Mouse (Mus musculus) common myeloid progenitor, adult 5-6 weeks (primary cell): ENCODE data around the gene Ugdh. TPM values are rescaled to one million over a fixed set of nuclear protein-coding genes. Genes with fewer than 3 reads are reported as not detected.

Experiments
- ATAC-seq: replicated peaks from 2 replicates; pipeline ENCODE4 v1.8.0; 2016; ENCODE audit warnings: low read depth, mild to moderate bottlenecking, moderate TSS enrichment, inconsistent platforms; ENCODE audit not compliant: poor library complexity, severe bottlenecking
- total RNA-seq: library from RNA; stranded (forward); fragments of 200-1000, 187-1606 nt; gene quantifications from 2 replicates; pipeline ENCODE4 v1.2.3, GENCODE M21; 2017

The Ugdh gene
- total RNA-seq, 1 experiment from 2014 or later: 41.7 TPM

DNA sequence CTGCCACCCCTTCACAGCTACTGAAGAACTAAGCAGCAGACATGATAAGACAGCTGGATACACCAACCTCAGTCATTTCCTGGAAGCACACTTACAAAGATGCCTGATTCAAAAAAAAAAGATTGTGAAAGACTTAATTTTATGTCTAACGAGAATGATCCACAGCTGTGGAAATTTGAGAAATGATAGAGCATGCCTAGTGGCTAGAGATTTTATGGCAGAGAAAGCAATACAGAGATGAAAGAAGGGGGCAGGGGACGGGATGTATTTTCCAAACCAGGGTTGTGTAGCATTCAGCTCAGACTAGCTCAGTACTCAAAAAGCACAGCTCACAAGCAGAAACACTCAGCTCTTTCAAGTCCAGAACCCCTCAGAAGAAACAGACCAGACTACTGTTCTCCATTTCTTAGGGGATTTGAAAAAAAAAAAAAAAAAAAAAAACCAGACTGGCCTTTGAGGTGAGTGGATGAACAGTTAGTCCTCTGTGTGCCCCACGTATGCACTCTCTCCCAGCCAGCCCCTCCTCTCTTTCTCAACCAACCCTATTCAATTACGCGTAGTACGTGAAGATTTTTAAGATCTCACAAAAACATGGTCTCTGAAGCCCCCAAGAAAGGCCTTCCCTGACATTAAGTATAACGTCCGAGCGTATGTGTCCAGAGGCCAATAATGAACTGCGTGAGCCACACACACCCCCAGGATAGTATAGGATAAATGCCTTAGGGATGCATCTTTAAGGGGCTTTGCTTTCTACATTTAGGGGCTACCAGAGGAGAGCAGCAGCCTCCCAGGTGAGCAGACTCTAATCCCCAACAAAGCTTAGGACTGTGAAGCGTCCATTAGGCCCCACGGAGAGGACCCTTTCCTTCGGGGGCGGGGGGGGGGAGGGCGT, 1.0 kb downstream of the Ugdh start:
- ATAC-seq: peak; percentile 20; the same call in 1 of the 2 replicates

DNA sequence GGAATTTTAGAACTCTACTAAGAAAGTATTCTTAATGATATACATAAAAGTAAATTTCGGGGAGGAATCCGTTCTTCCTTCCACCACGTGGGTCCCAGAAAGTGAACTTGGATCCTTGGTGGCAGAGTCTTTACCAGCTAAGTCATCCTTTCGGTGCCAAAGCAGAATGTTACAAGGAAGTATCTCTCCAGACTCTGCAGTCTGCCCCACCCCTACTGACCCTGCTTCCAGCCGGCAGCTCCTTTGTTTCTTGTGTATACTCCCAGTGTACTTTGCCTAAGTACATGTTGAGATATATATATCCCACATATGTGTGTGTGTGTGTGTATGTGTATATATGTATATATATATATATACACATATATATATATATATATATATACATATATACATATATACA, 6.3 kb downstream of the Ugdh start:
- no peak for ATAC-seq

DNA sequence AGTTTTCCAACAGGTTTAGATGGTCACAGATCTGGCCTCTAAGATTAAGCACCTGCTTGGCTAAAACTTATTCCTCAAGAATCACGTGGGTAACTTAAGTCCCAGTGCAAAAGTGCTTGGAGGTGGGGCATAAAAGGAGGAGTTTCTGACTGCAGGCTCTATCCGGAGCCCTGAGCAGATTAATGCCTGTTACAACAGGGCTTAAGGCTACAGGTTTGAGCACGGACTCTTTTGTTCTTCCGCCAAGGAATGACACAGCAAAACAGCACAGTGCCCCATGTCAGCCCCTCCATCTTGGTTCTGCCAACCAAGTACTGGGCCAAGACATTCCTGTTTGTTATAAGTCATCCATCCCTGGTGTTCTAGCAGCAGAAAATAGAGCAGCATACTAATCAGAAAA, 7.4 kb downstream of the Ugdh start:
- 0 out of 2 replicates have a peak, but pooled peaks have one; percentile 25 for ATAC-seq

DNA sequence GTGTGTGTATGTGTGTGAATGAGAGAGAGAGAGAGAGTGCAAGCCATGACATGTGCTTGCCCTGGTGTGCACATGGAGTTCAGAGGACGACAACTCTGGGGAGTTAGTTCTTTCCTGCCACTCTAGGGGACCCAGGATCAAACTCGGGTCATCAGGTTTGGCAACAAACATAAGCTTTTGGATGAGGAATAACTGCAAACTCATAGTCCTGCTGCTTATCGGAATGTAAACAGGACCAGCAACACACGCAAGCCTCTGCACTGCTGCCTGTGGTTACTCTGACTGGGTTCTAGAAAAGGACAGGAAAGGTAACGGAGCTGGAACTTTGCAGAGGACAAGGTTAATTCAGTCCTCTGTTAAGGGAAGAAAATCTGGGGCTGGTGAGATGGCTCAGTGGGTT, 10.5 kb downstream of the Ugdh start:
- ATAC-seq: no peak

DNA sequence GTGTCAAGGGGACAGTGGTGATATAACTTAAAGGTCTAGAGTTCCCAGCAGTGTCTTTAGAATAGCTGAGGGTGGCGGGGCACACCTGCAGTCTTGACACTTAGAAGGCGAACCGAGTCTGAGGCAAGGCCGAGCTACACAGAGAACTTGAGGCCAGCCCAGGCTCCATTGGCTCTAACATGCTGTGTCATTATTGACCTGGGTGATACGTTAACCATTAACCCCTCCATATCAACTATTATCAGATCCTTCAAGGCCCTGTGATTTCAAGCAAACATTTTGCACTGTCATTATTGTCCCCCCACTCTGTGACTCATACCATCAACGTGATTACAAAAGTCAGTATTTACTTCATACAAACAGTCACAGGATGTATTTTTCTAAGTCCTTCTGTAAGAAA, 11.5 kb downstream of the Ugdh start:
- no peak for ATAC-seq

DNA sequence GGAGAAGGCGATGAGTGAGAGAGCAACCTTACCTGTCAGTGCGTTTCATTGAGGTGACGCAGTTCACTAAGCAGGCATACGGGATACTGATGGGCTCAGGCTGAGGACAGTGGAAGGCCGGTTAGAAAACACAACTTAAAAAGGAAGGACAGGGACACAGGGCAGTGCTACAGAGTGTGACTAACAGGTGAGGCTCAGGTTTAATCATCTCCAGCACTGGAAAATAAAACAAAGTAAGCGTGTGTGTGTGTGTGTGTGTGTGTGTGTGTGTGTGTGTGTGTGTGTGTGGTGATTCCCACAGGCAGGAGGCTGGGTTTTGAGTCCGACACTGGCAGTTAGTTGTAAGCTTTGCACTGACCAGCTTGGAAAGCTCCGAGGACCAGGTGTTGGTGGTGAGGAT, 12.9 kb downstream of the Ugdh start:
- no peak for ATAC-seq

DNA sequence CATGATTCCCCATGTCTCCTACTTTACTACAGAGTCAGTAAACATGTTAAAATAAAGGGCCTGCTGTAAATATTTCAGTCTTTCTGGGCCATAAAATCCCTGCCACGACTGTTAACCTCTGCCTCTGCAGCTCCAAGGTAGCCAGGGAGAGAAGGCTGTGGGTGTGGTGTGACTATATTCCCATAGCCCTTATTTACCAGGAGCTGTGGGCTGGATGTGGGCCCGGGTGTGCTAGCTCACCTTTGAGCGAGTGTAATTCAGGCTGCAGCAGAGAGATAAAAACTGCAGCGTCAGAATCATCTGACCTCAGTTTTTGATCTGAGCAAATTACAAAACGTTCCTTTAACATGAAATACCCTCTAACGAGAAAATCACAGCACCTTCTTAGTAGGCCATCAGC, 14.9 kb downstream of the Ugdh start:
- no peak for ATAC-seq

DNA sequence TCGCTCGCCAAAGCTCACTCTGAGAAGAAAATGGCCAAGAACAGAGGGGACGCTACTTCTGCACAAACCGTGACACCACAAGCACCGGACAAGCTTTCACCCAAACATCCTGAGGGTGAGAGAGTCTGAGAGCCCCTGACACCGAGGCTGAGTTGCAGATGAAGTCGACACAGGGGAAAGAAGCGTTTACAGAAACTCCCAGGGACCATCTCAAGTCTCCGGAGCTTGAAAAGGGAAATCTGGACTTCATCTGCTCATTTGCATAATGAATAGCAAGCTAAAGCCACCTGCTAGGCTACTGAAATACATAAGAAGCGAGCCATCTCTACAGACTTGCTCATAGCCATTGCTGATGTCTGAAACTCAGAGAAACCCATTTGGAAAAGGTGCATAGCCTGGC, 16.6 kb downstream of the Ugdh start:
- ATAC-seq: no peak

DNA sequence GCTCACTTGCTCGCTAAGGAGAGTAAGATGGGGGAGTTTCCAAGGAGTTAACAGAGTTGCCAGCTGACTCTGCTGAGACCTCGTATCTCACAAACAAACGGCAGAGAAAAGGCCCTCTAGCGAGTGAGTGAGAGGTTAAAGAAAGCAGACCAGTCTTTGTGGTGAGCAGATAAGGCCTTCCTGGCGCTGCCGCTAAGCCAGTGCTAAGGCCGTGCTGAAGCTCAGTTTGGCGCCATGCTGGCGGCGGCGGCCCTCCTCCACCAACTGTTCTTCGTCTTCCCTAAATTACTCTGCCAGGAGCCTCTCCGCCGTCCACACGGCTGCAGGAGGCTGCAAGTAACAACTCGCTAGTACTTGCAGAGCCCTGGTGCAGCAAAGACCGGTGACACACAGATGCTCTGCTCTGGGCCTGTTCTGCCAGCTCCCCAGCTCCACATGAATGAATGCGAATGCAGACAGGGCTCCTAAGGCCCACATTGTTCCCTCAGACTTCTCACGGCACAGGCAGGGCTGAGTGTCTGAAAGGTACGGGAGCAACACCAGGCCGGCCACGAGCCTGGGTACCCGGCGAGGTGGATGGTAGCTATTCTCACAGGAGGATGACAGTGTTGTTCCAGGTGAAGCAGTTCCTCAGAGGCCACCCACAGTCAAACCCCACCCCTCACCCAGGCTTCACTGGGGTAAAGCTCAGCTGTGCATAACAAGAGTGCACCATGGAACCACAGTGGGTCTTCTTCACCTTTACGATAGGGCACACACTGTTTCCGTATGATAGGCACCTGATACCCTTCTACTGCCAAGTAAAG, 19.9 kb downstream of the Ugdh start:
- ATAC-seq: peak; percentile 86

DNA sequence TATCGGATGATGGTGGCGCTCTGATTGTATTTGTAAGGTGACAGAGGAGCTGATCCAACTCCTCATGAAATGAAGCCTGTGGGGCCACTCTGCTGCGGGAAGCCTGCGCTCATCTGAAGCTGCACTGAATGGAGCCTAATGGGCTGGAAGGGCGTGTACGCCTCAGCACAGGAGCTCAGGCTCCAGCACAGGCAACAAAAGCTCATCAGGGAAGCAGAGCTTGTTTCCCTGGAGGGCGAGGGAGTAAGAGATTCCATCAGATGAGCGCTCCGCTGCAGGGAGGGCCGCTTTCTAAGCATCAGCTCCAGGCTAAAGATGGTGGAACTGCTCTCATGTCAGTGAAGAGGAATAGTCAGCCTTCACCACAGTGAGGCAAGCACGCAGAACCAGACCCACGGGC, 27.8 kb downstream of the Ugdh start:
- no peak for ATAC-seq

DNA sequence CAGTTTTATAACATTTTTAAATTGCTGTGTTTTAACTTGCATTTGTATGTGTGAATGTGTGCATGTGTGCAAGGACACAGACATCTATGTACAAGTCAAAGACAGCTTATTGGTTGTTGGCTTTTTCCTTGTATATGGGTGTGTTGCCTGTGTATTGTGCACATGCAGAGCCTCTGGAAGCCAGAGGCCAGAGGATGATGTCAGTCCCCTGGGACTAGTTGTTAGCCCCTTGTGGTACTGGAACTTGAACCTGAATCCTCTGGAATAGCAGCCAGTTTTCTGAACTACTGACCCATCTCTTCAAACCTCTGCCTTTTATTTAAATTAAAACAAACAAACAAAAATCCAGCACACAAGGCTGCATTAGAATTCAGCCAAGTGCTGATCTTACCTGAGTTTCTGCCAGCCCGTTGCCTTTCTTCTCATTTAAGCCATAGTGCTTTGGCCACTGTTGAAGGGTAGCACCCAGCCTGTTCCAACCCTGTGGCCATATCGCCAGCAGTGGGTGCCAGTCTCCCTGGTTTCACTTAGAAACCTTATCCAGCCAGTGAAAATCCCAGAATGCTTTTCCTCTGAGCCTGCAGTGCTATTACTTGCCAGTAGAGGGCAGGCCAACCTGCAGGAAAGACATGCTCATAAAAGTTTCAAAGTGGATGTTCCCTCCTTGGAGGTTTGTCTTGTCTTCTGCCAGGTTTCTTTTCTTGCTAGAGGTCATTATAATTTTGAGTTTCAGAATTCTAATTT, 34.3 kb downstream of the Ugdh start:
- peak; percentile 99 for ATAC-seq

DNA sequence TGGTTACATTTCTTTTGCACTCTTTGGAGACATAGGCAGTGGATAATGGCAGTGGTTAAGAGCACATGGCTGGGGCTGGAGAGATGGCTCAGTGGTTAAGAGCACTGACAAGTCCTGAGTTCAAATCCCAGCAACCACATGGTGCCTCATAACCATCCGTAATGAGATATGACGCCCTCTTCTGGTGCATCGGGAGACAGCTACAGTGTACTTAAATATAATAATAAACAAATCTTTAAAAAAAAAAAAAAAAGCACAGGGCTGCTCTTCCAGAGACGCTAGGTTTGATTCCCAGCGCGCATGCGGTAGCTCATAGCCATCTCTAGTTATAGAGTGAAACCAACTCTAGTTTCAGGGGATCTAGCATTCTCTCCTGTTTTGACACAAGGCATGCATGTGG, 41.3 kb downstream of the Ugdh start:
- no peak for ATAC-seq

DNA sequence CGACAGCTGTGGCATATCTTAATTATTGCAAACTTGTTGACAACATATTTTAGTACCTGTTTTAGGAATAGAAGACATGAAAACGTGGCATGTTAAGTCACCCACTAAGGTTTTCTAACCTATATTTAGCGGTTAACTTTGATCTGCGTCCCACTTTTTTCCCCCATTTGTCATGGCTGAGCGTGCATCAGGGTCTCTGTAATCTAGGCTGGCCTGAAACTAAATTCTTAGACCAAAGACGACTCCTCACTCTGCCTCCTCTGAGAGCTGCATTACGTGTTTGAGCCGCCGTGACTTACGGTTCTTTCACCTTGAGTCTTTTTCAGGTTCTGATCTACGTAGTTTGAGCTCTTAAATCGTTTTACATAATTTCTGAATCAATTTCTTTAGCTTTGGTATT, 44.0 kb downstream of the Ugdh start:
- ATAC-seq: peak; percentile 28; the same call in 1 of the 2 replicates

DNA sequence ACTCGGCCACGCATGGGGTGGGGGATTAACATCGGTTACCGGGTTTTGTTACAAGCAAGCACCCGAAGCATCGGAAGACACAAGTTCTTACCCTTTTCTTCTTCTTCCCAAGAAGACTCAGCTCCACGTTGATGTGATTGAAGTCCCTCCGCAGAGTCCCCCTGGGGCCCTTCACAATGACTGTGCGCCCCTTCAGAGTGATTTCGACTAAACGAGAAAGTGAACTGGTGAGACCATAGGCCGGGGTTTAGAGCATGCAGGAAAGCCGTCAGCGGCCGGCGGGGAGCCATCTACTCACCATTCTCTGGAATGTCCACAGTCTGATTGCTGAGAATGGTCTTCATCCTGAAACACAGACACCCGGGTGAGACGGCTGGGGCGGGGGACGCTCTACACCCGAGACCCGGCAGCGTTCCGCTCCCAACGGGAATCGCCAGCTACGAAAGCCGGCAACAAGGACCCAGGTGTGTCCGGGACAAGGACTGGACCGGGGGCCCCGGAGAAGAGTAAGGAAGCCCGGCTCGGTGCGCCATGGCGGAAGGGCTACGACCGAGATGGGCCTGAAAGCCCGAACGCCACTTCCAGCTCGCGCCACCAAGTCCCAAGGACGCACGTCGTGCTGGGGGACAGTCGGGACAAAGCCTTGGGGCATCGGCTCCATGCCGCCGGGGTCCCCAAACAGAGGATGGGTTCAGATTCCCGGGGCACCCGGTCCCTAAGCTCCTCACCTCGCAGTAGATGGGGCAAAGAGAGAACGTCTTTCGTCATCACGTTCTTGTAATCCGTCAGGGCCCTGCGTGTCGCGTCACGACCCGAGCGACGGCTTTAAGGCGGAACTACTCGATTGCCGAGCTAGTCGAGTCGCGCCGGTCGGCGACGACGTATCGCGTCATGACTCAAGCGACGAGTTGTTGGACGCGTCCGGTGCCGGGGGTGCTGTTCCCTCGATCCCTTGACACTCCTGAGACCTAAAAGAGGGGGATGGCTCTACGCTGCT, 44.8 kb downstream of the Ugdh start, which contains the start of the genes Rpl9 and Lias:
Rpl9 (minus strand) TSS at position 797 of the 997 bp plus-strand sequence.
Lias (plus strand) TSS at position 850 of the 997 bp plus-strand sequence.
- peak; percentile 91 for ATAC-seq

DNA sequence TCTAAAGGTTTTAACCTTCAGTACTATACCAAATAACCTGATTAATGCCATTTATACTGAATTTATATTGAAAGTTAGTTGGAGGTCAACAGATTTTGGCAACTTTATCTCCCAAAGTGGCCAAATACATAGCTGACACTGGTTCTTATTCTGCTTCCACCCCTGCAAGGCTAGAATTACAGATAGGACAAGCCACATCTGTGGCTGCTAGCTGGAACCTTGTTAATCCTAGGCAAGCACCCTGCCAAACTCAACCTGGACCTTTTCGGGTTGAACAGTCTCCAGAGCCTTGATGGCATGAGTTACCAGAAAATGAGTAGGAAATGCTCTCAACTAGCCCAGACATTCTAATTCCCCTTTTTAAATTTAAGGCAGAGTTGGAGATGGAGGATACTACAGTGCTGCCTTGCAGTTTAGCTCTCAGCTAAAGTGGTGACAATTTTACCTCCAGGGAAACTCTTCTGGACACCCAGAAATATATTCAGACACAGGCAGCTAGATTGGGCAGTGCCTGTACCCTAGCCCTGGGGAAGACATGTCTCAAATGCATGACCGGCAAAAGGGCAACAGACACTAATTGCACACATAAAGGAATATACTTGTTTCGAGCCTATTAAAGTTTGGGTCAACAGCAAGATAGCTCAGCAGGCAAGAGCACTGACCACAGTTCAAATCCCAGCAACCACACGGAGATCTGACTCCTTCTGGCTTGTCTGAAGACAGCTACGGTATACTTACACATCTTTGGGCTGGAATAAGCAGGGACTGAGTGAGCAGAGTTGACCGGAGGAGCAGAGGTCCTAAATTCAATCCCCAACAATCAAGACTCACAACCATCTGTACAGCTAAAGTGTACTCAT, 48.5 kb downstream of the Ugdh start:
- no peak for ATAC-seq

DNA sequence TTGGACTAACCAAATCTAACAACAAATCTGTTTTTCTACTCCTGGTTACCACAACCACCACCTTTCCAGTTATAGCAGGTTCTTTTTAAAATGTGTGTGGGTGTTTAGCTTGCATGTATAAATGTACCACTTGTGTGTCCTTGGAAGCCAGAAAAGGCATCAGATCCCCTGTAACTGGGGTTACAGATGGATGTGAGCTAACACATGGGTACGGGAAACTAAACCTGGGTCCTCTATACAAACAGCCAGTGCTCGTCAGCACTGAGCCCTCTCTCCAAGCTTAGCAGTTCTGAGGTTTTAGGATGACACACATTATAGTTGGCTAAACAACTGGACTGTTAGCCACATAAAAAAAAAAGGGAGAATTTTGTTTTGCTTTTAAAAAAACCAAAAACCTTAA, 50.0 kb downstream of the Ugdh start:
- no peak for ATAC-seq

DNA sequence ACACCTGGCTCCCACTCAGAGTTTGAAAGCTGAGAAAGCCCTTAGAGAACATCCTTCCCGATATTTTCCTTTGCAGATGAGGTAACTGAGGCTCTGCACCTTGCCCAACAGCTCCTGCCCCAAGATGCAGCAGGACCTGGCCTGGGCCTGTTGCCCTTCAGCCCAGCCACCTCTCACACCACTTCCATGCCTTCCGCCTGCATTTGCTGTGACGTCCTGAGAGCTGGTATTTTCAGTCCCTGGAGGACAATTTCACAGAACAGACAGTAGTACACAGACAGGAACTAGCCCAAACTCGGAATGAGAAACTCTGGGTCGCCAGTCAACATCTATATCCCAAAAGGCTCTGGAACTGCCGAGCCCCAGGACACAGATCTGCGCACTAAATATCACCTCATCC, 61.0 kb downstream of the Ugdh start:
- no peak for ATAC-seq

DNA sequence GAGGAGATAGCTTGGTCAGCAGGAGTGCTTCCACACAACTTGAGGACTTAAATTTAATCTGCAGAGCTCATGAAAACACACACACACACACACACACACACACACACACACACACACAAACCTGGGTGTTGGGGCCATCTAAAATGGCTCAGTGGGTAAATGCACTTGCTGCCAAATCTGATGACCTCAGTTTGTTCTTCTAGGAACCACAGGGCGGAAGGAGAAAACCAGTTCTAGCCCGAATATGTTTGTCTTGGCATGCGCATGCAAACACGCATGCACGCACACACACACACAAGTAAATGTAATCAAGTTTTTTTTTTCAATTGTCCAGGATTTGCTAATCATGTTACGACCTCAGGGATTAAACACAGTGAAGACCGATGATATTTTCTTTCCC, 64.2 kb downstream of the Ugdh start:
- no peak for ATAC-seq
